Mouse (Mus musculus) spleen, postnatal 36 days (tissue): ENCODE data around the gene Gm9376.

ENCODE experiments used
- DNase-seq, 2 experiments: peaks; one replicate each; pipeline ENCODE4 v3.0.0; 2022; ENCODE audit warnings: low spot score in 2 of 2, mixed read lengths in 1 of 2

Gene Gm9376

GRCm38 (mm10) chr14:118266660-118267059, at the start of gene Gm9376:
Gm9376 (plus strand) TSS chr14:118266960.
- DNase-seq, result no peak

- no peak for DNase-seq
Measured at GRCm38 (mm10) chr14:118220885-118221284, 45.9 kb upstream of the Gm9376 start.

- DNase-seq, result no peak
Measured at GRCm38 (mm10) chr14:118225061-118225743, 41.6 kb upstream of the Gm9376 start.

GRCm38 (mm10) chr14:118225911-118226310, 40.8 kb upstream of the Gm9376 start:
- DNase-seq, result no peak

- no peak for DNase-seq
Measured at GRCm38 (mm10) chr14:118226471-118227155, 40.1 kb upstream of the Gm9376 start.

GRCm38 (mm10) chr14:118232381-118232970, 34.3 kb upstream of the Gm9376 start:
- DNase-seq, result no peak

GRCm38 (mm10) chr14:118233786-118234540, 32.8 kb upstream of the Gm9376 start:
- DNase-seq, result no peak

- no peak for DNase-seq
Measured at GRCm38 (mm10) chr14:118234541-118235210, 32.1 kb upstream of the Gm9376 start.

GRCm38 (mm10) chr14:118235361-118235972, 31.3 kb upstream of the Gm9376 start:
- DNase-seq, result no peak

GRCm38 (mm10) chr14:118235973-118236885, 30.5 kb upstream of the Gm9376 start:
- DNase-seq, result no peak

- no peak for DNase-seq
Measured at GRCm38 (mm10) chr14:118236886-118237289, 29.9 kb upstream of the Gm9376 start, which contains the start of gene Sox21. Sox21 (minus strand) TSS chr14:118237030.

- DNase-seq, result no peak
Measured at GRCm38 (mm10) chr14:118237786-118238185, 29.0 kb upstream of the Gm9376 start.

GRCm38 (mm10) chr14:118239351-118239750, 27.4 kb upstream of the Gm9376 start:
- DNase-seq, result no peak

GRCm38 (mm10) chr14:118241416-118241815, 25.3 kb upstream of the Gm9376 start:
- DNase-seq, result no peak

- no peak for DNase-seq
Measured at GRCm38 (mm10) chr14:118253381-118253780, 13.4 kb upstream of the Gm9376 start.

- no peak for DNase-seq
Measured at GRCm38 (mm10) chr14:118268849-118269248, 2.1 kb downstream of the Gm9376 start.

GRCm38 (mm10) chr14:118272594-118273555, 6.1 kb downstream of the Gm9376 start:
- no peak for DNase-seq

GRCm38 (mm10) chr14:118277704-118278498, 11.1 kb downstream of the Gm9376 start:
- DNase-seq, result no peak
